Mouse (Mus musculus): ENCODE results near the gene Slc47a1. TPM values are rescaled to one million over a fixed set of nuclear protein-coding genes. Genes with fewer than 3 reads are reported as not detected.
"Not testable (repeated sequence)": the region's sequence is repeated elsewhere in the genome, so short reads cannot be mapped to it uniquely, and the experiment has no call there.

The Slc47a1 gene
- total RNA-seq, 2 experiments from 2014 or later = 1.1 to 1.9 TPM

DNA sequence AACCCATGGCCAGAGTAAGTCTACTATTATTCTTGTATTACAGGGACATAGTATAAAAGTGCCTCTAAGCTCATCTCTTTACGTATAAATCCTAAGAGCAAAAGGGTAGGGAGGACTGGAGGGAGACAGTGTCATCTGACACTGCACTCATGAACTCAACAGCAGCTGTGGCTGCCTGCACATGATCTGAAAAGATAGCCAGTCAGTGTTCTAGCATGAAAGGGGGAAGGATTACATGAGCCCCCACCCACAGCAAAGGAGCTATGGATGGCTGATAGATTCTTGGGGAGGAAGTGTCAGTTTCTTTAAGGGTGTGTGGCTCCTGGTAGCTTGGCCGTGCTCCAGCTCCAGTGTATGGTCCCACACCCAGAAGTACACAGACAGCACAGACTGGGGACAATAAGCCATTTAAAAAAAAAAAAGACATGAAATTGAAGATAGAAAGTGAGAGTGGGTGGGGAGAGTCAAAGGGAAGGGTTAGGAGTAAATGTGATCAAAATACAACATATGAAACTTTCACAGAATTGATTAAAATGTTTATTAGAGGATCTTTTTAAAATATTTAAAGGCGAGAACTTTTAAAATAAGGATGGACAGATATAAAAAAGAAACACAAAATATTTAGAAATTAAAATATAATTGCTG, 58.1 kb downstream of the Slc47a1 start:
- no peak for DNase-seq (ENCODE audit: low spot score in 2 of 2)

DNA sequence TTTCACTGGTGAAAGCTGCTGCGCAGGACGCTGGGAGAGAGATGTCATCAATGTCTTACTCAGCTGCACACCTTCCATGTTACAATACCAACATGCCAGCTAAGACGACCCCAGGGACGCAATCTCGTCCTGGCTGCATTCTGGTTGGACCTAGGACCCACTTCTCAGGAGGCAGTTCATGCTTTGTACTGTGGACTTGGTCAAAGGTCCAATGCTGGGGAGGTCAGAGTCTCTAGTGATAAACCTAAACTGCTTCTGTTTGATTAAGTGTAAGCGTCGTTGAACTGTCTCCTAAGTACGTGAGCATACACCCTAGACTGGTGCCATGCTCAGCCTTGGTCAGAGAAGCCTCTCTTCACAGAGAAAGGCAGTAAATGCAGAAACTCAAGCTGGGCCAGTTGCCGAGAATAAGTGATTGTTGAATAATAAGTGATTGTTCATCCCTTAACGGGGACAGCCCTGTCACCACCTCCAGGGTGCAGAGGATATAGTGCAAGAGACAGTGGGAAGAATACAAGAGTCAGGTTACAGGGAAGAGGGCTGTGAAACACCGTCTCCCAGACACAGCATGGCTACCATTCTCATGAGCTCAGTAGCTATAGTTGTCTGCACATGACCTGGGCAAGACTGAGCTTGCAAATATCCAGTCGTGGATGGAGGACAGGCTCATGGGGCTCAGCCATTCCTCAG, 58.8 kb downstream of the Slc47a1 start:
- DNase-seq (ENCODE audit: low spot score in 2 of 2) = no peak

DNA sequence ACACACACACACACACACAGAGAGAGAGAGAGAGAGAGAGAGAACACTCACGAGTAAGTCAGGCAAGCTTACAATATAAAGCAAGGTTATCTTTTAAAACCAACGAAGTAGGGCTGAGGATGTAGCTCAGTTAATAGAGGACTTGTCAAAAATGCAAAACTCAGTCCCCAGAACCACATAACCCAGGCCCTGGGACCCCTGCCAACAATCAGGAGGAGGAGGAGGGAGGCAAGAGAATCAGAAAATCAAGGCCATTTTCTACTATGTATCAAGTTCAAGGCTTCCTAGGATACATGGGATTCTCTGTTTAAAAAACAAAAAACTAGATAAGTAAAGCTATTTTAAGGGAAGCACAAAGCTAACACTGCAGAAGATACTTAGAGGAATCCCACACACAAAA, 61.3 kb downstream of the Slc47a1 start:
- no peak for DNase-seq (ENCODE audit: low spot score in 2 of 2)

DNA sequence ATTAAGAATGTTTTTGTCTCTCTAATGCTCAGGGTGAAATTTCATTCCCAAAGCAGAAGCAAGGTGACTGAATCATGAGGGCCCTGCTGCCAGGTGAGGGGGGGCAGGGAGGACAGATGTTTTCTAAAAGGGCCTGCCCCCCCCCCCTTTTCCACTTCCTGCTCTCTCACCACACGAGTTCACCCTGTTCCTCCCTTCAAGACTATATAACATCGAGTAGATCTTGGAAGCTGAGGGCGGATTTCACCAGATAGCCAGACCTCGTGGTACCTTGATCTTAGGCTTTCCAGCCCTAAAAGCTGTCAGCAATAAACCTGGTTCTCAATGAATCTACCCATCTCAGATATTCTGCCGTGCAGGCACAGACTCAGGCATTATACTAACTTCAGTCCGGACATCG, 67.8 kb downstream of the Slc47a1 start:
- no peak for DNase-seq (ENCODE audit: low spot score in 2 of 2)

DNA sequence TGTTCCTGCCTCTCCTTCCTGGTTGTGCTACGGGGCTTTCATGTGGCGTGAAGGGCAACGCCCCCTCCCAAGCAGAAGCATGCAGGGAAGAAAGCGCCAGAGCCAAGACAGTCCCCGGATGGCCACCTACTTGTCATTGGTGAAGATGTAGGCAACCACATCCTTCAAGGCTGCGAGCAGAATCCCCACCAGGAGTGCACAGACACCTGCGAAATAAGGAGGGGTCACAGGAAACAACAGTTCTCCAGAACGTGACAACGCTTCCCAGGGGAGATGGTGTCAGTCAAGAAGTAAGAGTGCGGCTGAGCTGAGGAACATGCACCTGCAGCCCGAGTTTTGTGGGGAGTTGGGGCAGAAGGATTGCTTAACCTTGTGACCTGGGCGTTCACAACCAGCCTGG, 68.3 kb downstream of the Slc47a1 start:
- no peak for DNase-seq (ENCODE audit: low spot score in 2 of 2)

DNA sequence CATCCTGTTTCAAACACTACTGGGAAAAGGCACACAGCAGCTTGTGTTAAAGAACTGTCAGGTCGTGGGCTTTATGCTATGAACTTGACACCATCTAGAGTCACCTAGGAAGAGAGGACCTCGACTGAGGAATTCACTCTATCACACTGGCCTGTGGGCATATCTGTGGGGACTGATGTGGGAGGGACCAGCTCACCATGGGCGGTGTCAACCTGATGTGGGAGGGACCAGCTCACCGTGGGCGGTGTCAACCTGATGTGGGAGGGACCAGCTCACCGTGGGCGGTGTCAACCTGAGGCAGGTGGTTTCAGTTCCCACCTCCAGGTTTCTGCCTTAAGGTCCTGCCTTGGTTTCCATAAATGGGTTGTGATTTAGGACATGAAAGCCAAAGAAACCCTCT, 70.3 kb downstream of the Slc47a1 start:
- no peak for DNase-seq (ENCODE audit: low spot score in 2 of 2)

DNA sequence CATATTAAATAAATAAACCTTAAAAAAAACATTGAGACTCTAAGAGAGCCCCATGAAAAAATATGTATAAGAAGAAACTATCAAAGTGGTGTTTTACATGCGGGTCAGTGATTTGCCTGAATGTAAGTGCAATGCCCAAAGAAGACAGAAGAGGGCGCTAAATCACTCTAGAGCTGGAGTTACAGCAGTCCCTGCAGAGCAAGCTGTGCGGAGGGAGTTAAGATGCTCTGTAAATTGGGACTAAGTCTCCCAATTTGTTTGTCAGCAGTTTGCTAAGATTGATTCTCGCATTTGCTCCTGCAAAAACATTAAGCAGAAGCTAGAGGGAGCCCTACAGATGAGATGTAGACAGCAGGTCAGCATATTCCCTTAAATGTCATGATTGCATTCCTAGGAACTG, 72.8 kb downstream of the Slc47a1 start:
- DNase-seq (ENCODE audit: low spot score in 2 of 2) = peak; percentile 28 to 36

DNA sequence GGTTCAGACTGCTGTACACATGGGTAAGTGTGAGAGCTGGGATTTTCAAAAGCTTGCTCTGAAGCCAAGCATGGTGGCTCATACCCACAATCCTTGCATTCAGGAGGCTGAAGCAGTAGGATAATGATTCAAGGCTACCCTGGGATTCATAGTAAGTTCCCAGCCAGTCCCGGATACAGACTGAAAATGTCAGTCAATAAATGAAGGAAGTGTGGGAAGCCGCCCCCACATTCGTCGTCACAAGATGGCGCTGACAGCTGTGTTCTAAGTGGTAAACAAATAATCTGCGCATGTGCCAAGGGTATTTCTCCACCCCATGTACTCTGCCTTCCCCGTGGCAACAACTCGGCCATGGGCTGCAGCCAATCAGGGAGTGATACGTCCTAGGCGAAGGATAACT, 73.6 kb downstream of the Slc47a1 start:
- not testable (repeated sequence) for DNase-seq (ENCODE audit: low spot score in 2 of 2)

DNA sequence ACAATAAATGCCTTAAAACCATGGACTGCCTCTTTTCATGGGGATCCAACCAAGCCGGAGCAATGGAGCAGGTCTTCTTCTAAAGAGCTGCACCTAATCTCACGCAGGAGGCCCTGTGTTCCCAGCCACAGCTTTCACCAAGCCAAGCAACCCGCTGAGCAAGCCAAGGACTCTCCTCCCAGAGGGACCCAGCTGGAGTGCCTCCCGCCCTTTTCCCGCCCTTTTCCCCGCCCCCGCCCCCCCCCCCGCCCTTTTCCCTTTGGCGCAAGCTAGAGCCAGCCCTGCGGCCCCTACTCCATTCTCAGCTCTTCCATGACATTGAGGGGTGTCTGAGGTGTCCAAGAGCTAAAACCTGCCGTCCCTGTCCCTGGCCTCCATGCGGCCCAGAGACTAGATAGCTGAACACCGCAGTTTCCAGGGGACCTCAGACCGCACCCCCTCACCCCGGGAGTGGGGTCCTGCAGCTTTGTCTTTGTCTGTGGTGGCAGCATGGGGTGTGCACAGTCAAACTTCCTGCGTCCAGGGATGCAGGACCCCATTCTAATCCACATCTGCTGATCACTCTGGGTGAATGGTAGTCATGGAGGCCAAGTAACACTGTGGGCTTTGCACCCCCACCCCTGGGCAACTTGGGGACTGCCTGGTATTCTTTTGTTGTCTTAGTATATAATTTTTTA, 77.3 kb downstream of the Slc47a1 start:
- DNase-seq (ENCODE audit: low spot score in 2 of 2) = no peak

DNA sequence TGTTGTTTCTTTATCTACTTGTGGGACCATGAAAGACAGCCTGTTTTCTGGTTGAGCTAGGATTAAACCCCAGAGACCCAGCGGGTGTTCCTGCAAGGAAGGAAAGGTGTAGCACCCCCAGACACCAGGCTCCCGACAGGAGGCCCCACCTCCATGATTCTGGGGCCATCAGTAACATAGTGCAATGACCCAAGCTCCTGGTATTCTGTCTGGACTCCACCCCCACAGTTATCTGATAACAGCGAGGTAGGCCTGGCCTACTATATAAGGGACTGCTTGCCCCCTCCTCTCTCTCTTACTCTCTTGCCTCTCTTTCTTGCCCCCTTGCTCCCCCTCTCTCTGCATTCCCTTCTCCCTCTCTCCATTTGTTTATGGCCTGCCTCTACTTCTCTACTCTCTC, 77.9 kb downstream of the Slc47a1 start:
- no peak for DNase-seq (ENCODE audit: low spot score in 2 of 2)

DNA sequence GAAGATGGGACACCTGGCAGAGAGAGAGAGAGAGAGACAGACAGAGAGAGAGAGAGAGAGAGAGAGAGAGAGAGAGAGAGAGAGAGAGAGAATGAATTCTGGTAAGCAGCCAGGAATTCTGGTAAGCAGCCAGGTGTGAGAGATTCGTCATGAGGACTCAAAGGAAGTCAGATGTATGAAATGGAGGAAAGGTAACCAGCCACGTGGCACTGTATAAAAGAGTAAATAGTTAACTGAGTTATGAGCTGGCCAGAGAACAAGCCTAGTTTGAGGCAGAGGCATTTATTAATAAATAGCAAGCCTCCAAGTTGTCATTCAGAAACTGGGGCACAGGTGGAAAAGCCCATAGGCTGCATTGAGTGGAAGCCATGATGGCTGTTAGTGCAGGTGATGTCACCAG, 80.2 kb downstream of the Slc47a1 start:
- no peak for DNase-seq (ENCODE audit: low spot score in 2 of 2)

DNA sequence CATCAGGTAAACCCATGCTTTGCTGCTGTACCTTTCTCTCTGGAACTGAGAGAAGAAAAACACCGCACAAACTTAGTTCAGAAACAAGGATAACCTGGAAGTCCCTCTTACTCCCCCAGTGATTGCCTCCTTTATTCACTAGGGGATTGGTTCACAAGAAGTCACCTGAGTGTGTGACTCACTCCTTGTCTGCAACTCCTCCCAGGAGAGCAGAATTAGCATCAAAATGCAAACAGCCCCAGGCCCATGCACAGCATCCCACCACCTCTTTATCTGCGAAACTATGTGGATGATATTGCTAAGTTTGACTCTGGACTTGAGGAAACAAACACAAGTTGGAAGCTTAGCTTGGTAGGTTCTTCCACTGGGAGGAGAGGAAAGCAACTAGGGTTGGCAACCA, 80.8 kb downstream of the Slc47a1 start:
- no peak for DNase-seq (ENCODE audit: low spot score in 2 of 2)

DNA sequence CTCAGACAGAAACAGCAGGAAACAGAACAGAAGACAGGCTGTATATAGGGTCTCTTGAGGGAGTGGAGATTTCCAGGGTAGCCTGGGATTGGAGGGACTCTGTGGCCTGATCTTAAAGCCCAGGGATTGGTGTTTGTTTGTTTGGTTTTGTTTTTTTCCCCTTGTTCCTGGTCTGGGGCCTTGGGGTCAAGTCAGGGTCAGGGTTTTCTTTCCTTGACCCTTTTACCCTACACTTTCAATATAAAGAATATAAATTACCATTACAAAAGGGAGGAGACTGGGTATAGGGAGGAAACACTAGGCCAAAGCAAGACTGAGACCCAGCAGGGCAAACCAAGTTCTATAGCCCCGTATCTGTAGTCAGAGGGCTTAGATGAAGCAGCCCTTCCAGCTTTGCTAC, 81.6 kb downstream of the Slc47a1 start:
- DNase-seq (ENCODE audit: low spot score in 2 of 2) = no peak

DNA sequence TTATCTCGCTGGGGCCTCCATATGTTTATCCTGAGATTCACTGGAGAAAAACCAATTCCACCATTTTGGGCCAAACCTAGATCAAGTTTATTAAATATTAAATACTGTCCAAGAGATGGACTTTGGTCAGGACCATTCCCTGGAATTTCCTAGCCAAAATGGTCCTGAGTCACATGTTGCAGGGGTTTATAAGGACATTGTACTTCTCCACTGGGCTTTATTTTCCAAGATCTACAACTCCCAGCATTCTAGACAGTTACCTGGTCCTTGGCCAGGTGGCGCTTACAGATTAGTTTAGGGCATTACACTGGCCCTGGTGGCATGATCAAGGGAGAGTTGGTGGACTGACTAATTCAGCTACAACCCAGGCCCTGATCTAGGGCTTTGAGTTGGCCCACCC, 82.6 kb downstream of the Slc47a1 start:
- DNase-seq (ENCODE audit: low spot score in 2 of 2) = no peak

DNA sequence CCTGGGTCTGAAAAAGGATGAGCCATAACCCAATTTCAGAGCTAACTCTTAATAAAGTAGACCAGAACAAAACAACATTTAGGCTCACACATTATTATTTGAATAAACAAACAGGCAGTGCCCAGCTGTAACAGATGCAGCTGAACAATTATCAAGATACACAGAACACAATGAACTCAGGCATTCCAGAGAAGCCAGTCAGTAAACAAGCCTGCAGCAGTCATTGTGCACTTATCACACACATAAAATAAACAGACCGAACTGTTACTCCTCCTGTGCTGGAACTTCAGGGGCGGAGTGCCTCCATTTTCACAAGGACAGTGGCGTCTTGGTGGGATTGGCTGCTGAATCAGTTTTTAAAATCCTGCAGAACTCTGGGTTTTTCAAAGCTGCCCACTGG, 83.7 kb downstream of the Slc47a1 start:
- no peak for DNase-seq (ENCODE audit: low spot score in 2 of 2)

Other genes starting within 250 kb of the Slc47a1 start
- gene Usp22, start 203.3 kb downstream of the Slc47a1 start, total RNA-seq (2021) = 100 to 1,000 TPM; 453 to 469 TPM
- 1 to 10 TPM; 1.4 to 1.8 TPM for gene Aldh3a1, start 170.8 kb downstream of the Slc47a1 start, total RNA-seq (2021)
- 10 to 100 TPM; 53.5 to 58.7 TPM for gene Aldh3a2, start 110.9 kb downstream of the Slc47a1 start, total RNA-seq (2021)
- gene Slc47a2, start 35.5 kb downstream of the Slc47a1 start, total RNA-seq (2021) = under 1 TPM; 0.30 to 0.40 TPM
- 100 to 1,000 TPM; 201 to 230 TPM for gene Rnf112, start 75.8 kb upstream of the Slc47a1 start, total RNA-seq (2021)
- gene Mfap4, start 107.1 kb upstream of the Slc47a1 start, total RNA-seq (2021) = 10 to 100 TPM; 10.6 to 11.2 TPM
- gene Mapk7, start 116.1 kb upstream of the Slc47a1 start, total RNA-seq (2021) = 10 to 100 TPM; 46.0 to 51.1 TPM
- gene B9d1, start 126.8 kb upstream of the Slc47a1 start, total RNA-seq (2021) = 10 to 100 TPM; 30.8 to 34.2 TPM
- gene Epn2, start 201.3 kb upstream of the Slc47a1 start, total RNA-seq (2021) = 100 to 1,000 TPM; 129 to 132 TPM

All from layer of hippocampus, postnatal 10 days (tissue).